Mouse (Mus musculus) liver, postnatal 0 days (tissue): Measurements from ENCODE around the gene Cxcl2.

Experiments used
- CTCF ChIP-seq: sonication (generic); IDR thresholded peaks from 2 replicates; pipeline ENCODE4 v1.5.1; 2016; ENCODE audit warnings: antibody characterized with exemption, low read depth
- EP300 ChIP-seq: IDR thresholded peaks from 2 replicates; pipeline ENCODE4 v1.6.1; 2016; ENCODE audit warnings: antibody characterized with exemption, low read depth, mild to moderate bottlenecking

DNA sequence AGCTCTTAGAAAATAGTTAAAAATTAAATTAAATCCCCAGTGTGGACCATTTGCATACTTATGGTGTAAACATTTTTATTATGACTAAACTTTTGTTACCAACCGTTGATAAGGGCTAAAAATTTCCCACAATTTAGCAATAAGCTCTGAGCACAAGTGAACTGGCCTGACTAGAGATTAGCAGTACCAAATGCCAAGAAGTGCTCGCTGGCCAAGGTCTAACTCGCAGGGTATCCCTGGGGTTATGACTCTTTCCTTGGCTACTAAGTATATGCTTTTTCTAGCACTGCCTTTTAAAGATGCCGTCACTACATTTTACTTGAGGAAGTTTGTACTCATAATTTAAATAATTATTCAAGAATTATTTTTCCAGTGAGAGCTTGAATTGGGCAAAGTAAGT, 22.6 kb upstream of the Cxcl2 start:
- no peak for TF ChIP-seq EP300
- no peak for TF ChIP-seq CTCF
